Comparison of ENCODE assay signal across 8 mouse cellular contexts in genomic region chr12:54202276-54202675, GRCm38 (mm10). TPM values are rescaled to one million over a fixed set of nuclear protein-coding genes. Genes with fewer than 3 reads are reported as not detected.
DNase-seq lines count a peak whose midpoint lies in the region; ATAC-seq and TF ChIP-seq lines count a peak whose summit lies in the region.

No protein-coding gene starts in this region.

- no peaks in the 10 kb centered on the region for H3K36me3 ChIP-seq in heart, embryonic 12.5 days

- TF ChIP-seq CTCF in left cerebral cortex, adult 2 months (IDR thresholded peaks at IDR 0.05), result no peak

- peaks cover 21% of the 10 kb centered on the region for H3K4me1 ChIP-seq in heart, embryonic 12.5 days (replicated peaks)

- no peak for DNase-seq in left cerebral cortex, adult 2 months (ENCODE audit: extremely low spot score in 1 of 2, low spot score in 2 of 2)
- no peak for DNase-seq in left cerebral cortex, postnatal 25 days (ENCODE audit: low spot score in 2 of 2)
- DNase-seq in kidney, postnatal 10 days, result peak; percentile 46
- DNase-seq in naive thymus-derived CD4-positive, alpha-beta T cell, adult 2 months (ENCODE audit: low read depth), result peak; percentile 70
- DNase-seq in adrenal gland, adult (ENCODE audit: inconsistent age in 2 of 2, low spot score in 1 of 2), result no peak
- no peak for DNase-seq in left cerebral cortex, adult 11 months (ENCODE audit: low spot score)

- peak overlapping the region; percentile 54; the same call in 1 of the 2 replicates for H3K4me3 ChIP-seq in left cerebral cortex, adult 2 months
- H3K4me3 ChIP-seq in heart, embryonic 12.5 days, result peak overlapping the region; percentile 66

- no peaks in the 10 kb centered on the region for H3K9me3 ChIP-seq in heart, embryonic 12.5 days (replicated peaks)

- H3K4me2 ChIP-seq in heart, embryonic 12.5 days, result peak overlapping the region; percentile 98

- 37% methylated on average over 6 of the region's 6 CpGs for WGBS in heart, embryonic 12.5 days

- H3K27me3 ChIP-seq in heart, embryonic 12.5 days (replicated peaks), result no peaks in the 10 kb centered on the region

- intact Hi-C loops in left cerebral cortex, adult 2 months (cut with DNase I), result loop anchor here (2.0 kb wide), 1 partner anchor 151 kb away; no protein-coding TSS in a partner anchor
- intact Hi-C loops in left cerebral cortex, postnatal 25 days (cut with DNase I), result loop anchor here (5.0 kb wide), 1 partner anchor 150 kb away; no protein-coding TSS in a partner anchor

- H3K27ac ChIP-seq in left cerebral cortex, adult 2 months, result no peak overlapping the region
- H3K27ac ChIP-seq in heart, embryonic 12.5 days (ENCODE audit: poor library complexity, severe bottlenecking), result no peak overlapping the region

- no peak for ATAC-seq in heart, embryonic 12.5 days (ENCODE audit: insufficient number of reproducible peaks, low FRiP score)
- ATAC-seq in megakaryocyte-erythroid progenitor cell, adult 5-6 weeks (replicated peaks; ENCODE audit: low FRiP score, low TSS enrichment, poor library complexity, severe bottlenecking), result no peak

- H3K9ac ChIP-seq in heart, embryonic 12.5 days, result peak overlapping the region; percentile 80; the same call in 1 of the 2 replicates

RNA-seq across cellular contexts. Expression of gene Egln3, which starts 1.4 kb away (rescaled TPM):
- 10 to 100 TPM; 10.1 to 11.5 TPM for total RNA-seq in left cerebral cortex, adult 2 months (2021)
- total RNA-seq in left cerebral cortex, postnatal 25 days (2021), result 10 to 100 TPM; 10.8 to 12.6 TPM
- 7.4 and 7.5 TPM in 2 replicates for polyA plus RNA-seq in heart, embryonic 12.5 days (2016; fragmentation: Nextera tagmentation; extraction: Ambion mirVana)
- 1.1 TPM in 1 of 2 replicates, not detected in the other for total RNA-seq in megakaryocyte-erythroid progenitor cell, adult 5-6 weeks (2014; fragmentation: Nextera tagmentation)
- total RNA-seq in megakaryocyte-erythroid progenitor cell, adult 5-6 weeks (2017), result 0.76 TPM in 1 of 2 replicates, not detected in the other

Comparison
In these comparisons a context has a peak if more than half of its experiments do, and no peak if none do; other contexts are left out.
1. DNase-seq: peak in kidney, postnatal 10 days (single experiment) and naive thymus-derived CD4-positive, alpha-beta T cell, adult 2 months (single experiment); none in left cerebral cortex, adult 2 months (0 of 2), left cerebral cortex, postnatal 25 days (0 of 2), adrenal gland, adult (0 of 2) and left cerebral cortex, adult 11 months (single experiment).
2. RNA of gene Egln3, which starts 1.4 kb away (total RNA-seq): 10.8 to 12.6 TPM in left cerebral cortex, postnatal 25 days and 10.1 to 11.5 TPM in left cerebral cortex, adult 2 months; 0.76 to 1.1 TPM in megakaryocyte-erythroid progenitor cell, adult 5-6 weeks; every median in the first group is over 4 times any median in the second.